Mouse (Mus musculus) ES-E14 (cell line): ENCODE measurements around the gene Olfr1357. TPM values are rescaled to one million over a fixed set of nuclear protein-coding genes. Genes with fewer than 3 reads are reported as not detected.
"Not testable (repeated sequence)": the region's sequence is repeated elsewhere in the genome, so short reads cannot be mapped to it uniquely, and the experiment has no call there.

Source experiments
- DNase-seq: peaks from one replicate; pipeline ENCODE4 v3.0.0-alpha.2; 2013; ENCODE audit warnings: low read depth, low spot score
- H3K27ac ChIP-seq: 2 replicates; pipeline ENCODE4 v1.5.1; 2012; ENCODE audit warnings: low read depth, mild to moderate bottlenecking, low read length, moderate library complexity, mixed read lengths; ENCODE audit not compliant: poor library complexity, insufficient read depth, severe bottlenecking
- H3K36me3 ChIP-seq: 2 replicates; pipeline ENCODE4 v1.6.1; 2012; ENCODE audit warnings: mild to moderate bottlenecking, low read length, moderate library complexity, mixed read lengths; ENCODE audit not compliant: control insufficient read depth, poor library complexity, insufficient read depth, severe bottlenecking
- H3K4me1 ChIP-seq, 2 experiments: fragments of 150-350 bp in 1 of 2; sonication (generic) in 1 of 2; 2 replicates each; pipeline ENCODE4 v1.6.1; 2012; ENCODE audit warnings: low read length in 2 of 2, mild to moderate bottlenecking in 1 of 2, mixed read lengths in 1 of 2; ENCODE audit not compliant: control insufficient read depth in 2 of 2, insufficient read depth in 2 of 2, poor library complexity in 1 of 2
- H3K4me3 ChIP-seq, 2 experiments: fragments of 150-350 bp in 1 of 2; sonication (generic) in 1 of 2; 2 replicates each; pipeline ENCODE4 v1.5.1; 2012; ENCODE audit warnings: low read length in 2 of 2, low read depth in 1 of 2, mild to moderate bottlenecking in 1 of 2, mixed read lengths in 1 of 2; ENCODE audit not compliant: insufficient read depth in 1 of 2, poor library complexity in 1 of 2, severe bottlenecking in 1 of 2
- H3K9ac ChIP-seq: 2 replicates; pipeline ENCODE4 v1.6.1; 2012; ENCODE audit warnings: low read depth, mild to moderate bottlenecking, low read length, mixed read lengths; ENCODE audit not compliant: poor library complexity, insufficient read depth, severe bottlenecking
- H3K9me3 ChIP-seq: fragments of 150-350 bp; sonication (generic); 2 replicates; pipeline ENCODE4 v1.6.1; 2012; ENCODE audit warnings: low read depth, mild to moderate bottlenecking, low read length; ENCODE audit not compliant: control insufficient read depth, insufficient read depth
- CHD2 ChIP-seq: IDR thresholded peaks from 2 replicates; pipeline ENCODE4 v1.6.1; 2014; ENCODE audit warnings: mild to moderate bottlenecking, low read depth, low read length, inconsistent platforms
- HCFC1 ChIP-seq: IDR thresholded peaks from 2 replicates; pipeline ENCODE4 v1.6.1; 2012; ENCODE audit warnings: low read length, inconsistent platforms, borderline replicate concordance; ENCODE audit not compliant: insufficient read depth
- MAFK ChIP-seq: IDR thresholded peaks from 2 replicates; pipeline ENCODE4 v1.6.1; 2014; ENCODE audit warnings: mild to moderate bottlenecking, low read depth, low read length, inconsistent platforms; ENCODE audit not compliant: insufficient read depth
- ZC3H11A ChIP-seq: IDR thresholded peaks from 2 replicates; pipeline ENCODE4 v1.6.1; 2012; ENCODE audit warnings: low read depth, mild to moderate bottlenecking, inconsistent platforms, low read length, borderline replicate concordance
- ZNF384 ChIP-seq: IDR thresholded peaks from 2 replicates; pipeline ENCODE4 v1.6.1; 2012; ENCODE audit warnings: low read depth, low read length, inconsistent platforms
- in situ Hi-C, 2 experiments: fragments of 600-800 bp; cut with MboI; formaldehyde crosslinking; loops; one replicate each; pipeline ENCODE4 v1.15.1; 2025; ENCODE audit warnings: low sequenced_read_pairs in 2 of 2, inconsistent platforms in 1 of 2; ENCODE audit not compliant: unreplicated experiment in 2 of 2
- total RNA-seq: library from RNA; depleted of rRNA; stranded (reverse); fragments of 300-350 nt; gene quantifications from 2 replicates; pipeline ENCODE4 v1.2.3, GENCODE M21; 2012

The Olfr1357 gene
- total RNA-seq, 1 experiment, result not detected

DNA sequence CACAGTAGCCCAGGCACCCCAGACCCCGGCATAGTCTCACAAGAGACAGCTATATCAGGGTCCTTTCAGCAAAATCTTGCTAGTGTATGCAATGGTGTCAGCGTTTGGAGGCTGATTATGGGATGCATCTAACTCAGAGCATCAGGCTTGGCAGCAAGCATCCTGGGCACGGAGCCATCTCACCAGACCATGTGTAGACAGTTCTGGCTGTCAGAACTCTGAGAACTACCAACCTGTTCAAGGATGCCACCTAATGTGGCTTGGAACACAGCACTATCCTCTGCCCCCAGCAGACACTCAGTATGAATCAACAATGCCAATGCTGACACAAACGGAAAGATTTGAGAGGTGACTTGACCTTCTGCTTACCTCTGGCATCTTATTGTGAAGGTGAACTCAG lies 12.3 kb upstream of the Olfr1357 start:
- Histone ChIP-seq H3K4me3 (no peak overlapping the region), H3K9me3 (no peaks in the 10 kb centered on the region), H3K9ac (no peak overlapping the region), H3K4me1 (no peaks in the 10 kb centered on the region), H3K36me3 (no peaks in the 10 kb centered on the region), H3K27ac (no peak overlapping the region)
- TF ChIP-seq MAFK (no peak), ZNF384 (no peak), HCFC1 (no peak), CHD2 (no peak)
- no peak for DNase-seq
- in situ Hi-C loops, result loop anchor here in 1 of 2 experiments (10.0 to 25.0 kb wide), 2 partner anchors 115 to 482 kb away; no protein-coding TSS in a partner anchor

DNA sequence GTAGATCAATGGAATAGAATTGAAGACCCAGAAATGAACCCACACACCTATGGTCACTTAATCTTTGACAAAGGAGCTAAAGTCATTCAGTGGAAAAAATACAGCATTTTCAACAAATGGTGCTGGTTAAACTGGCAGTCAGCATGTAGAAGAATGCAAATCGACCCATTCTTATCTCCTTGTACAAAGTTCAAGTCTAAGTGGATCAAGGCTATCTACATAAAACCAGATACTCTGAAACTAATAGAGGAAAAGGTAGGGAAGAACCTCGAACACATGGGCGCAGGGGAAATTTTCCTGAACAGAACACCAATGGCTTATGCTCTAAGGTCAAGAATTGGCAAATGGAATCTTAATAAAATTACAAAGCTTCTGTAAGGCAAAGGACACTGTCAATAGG lies 5.3 kb upstream of the Olfr1357 start:
- H3K9me3 ChIP-seq, H3K9ac ChIP-seq, H3K4me1 ChIP-seq, H3K36me3 ChIP-seq, H3K4me3 ChIP-seq, DNase-seq, H3K27ac ChIP-seq, in situ Hi-C loops: not testable (repeated sequence)

DNA sequence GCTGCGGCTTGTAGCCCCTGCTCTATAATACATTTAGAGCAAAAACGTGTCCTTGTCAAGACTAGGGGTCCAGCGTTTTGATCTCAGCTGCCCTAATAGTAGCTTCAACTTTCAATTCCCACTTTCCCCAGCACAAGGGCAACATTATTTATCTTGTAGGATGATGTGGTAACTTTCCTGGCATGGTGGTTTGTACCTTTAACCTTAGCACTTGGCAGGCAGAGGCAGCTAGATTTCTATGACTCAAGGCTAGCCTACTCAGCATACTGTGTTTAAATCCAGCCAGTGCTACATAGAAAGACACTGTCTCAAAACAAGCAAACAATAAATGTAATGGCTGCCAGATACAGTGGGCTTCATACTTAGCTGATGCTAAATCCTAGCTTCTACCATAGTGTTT lies 10.3 kb downstream of the Olfr1357 start:
- in situ Hi-C loops, result no loop called here
- Histone ChIP-seq H3K27ac (no peak overlapping the region), H3K36me3 (no peaks in the 10 kb centered on the region), H3K9me3 (no peaks in the 10 kb centered on the region), H3K9ac (no peak overlapping the region), H3K4me1 (no peaks in the 10 kb centered on the region), H3K4me3 (no peak overlapping the region)
- TF ChIP-seq ZNF384 (no peak), CHD2 (no peak), MAFK (no peak), ZC3H11A (no peak), HCFC1 (no peak)
- DNase-seq, result no peak

DNA sequence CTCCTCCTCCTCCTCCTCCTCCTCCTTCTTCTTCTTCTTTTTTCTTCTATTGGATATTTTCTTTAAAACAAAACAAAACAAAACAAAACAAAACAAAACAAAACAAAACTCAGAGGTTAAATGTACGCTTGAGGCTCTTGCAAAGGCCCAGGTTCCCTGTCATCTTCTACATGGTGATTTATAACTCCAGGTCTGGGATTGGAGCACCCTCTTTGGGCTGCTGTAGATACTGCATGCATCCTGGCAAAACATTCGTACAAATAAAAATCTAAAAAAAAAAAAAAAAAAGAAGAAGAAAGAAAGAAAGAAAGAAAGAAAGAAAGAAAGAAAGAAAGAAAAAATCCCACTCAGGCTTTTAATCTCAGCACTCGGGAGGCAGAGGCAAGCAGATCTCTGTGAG lies 12.8 kb downstream of the Olfr1357 start:
- Histone ChIP-seq H3K4me1 (no peaks in the 10 kb centered on the region), H3K4me3 (no peak overlapping the region), H3K9ac (no peak overlapping the region), H3K9me3 (no peaks in the 10 kb centered on the region), H3K36me3 (no peaks in the 10 kb centered on the region), H3K27ac (no peak overlapping the region)
- DNase-seq, result no peak
- in situ Hi-C loops, result no loop called here
- TF ChIP-seq ZNF384 (peak; percentile 79), ZC3H11A (0 out of 2 replicates have a peak, but pooled peaks have one; percentile 20), HCFC1 (no peak), MAFK (no peak)

DNA sequence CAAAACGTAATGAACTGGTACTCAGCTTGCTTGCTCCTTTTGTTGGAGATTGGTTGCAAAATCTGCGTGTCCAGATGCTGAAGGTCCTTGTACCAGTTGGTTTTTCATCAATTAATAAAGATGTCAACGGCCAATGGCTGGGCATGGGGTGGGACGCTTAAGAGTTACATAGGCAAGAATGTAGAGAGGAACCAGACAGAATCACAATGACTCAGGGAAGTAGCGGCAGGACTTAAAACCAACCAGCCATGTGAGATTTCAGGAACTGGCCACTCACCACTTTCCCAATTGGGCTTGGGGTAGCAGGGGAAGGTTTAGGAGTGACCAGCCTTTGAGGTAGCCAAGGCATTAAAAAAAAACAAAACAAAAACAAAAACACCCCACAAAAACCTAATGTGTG lies 18.0 kb downstream of the Olfr1357 start:
- TF ChIP-seq ZC3H11A, result no peak
- no peak for TF ChIP-seq ZNF384
- TF ChIP-seq CHD2, result no peak
- no peak for TF ChIP-seq MAFK
- no peak for TF ChIP-seq HCFC1
- H3K27ac ChIP-seq, result no peak overlapping the region
- H3K36me3 ChIP-seq, result no peaks in the 10 kb centered on the region
- no peak overlapping the region for H3K9ac ChIP-seq
- H3K4me1 ChIP-seq, result no peaks in the 10 kb centered on the region
- in situ Hi-C loops, result no loop called here
- H3K4me3 ChIP-seq, result no peak overlapping the region
- no peak for DNase-seq
- H3K9me3 ChIP-seq, result no peaks in the 10 kb centered on the region
